Mouse (Mus musculus): ENCODE results near the gene Prkg1. TPM values are rescaled to one million over a fixed set of nuclear protein-coding genes. Genes with fewer than 3 reads are reported as not detected.

Prkg1 gene
- polyA plus RNA-seq, 1 experiment from 2014 or later: 0.76 TPM

- no peaks in the 10 kb centered on the region for H3K9me3 ChIP-seq (replicated peaks)
- H3K4me1 ChIP-seq (replicated peaks): no peaks in the 10 kb centered on the region
- no peak overlapping the region for H3K4me2 ChIP-seq
- no peak overlapping the region for H3K9ac ChIP-seq
- no peaks in the 10 kb centered on the region for H3K36me3 ChIP-seq (replicated peaks)
- no peak overlapping the region for H3K4me3 ChIP-seq (replicated peaks)
- no peak for ATAC-seq (ENCODE audit: insufficient read depth)
- no peaks in the 10 kb centered on the region for H3K27me3 ChIP-seq
- H3K27ac ChIP-seq (replicated peaks): no peak overlapping the region
- 14% methylated on average over 4 of the region's 4 CpGs for whole genome bisulfite sequencing (ENCODE audit: insufficient replicate concordance)
These were observed 234.9 kb downstream of the Prkg1 start for GRCm38 (mm10) chr19:31529890-31530289.

GRCm38 (mm10) chr19:31514490-31514889 is 250.3 kb downstream of the Prkg1 start:
- Histone ChIP-seq H3K4me3 (replicated peaks) (no peak overlapping the region), H3K9me3 (replicated peaks) (no peaks in the 10 kb centered on the region), H3K36me3 (replicated peaks) (no peaks in the 10 kb centered on the region), H3K9ac (no peak overlapping the region), H3K27ac (replicated peaks) (no peak overlapping the region), H3K27me3 (no peaks in the 10 kb centered on the region), H3K4me2 (no peak overlapping the region), H3K4me1 (replicated peaks) (no peaks in the 10 kb centered on the region)
- no peak for ATAC-seq (ENCODE audit: insufficient read depth)
- WGBS (ENCODE audit: insufficient replicate concordance): 60% methylated on average over 2 of the region's 2 CpGs

GRCm38 (mm10) chr19:31507831-31508230 is 257.0 kb downstream of the Prkg1 start:
- H3K27me3 ChIP-seq: no peaks in the 10 kb centered on the region
- H3K9ac ChIP-seq: no peak overlapping the region
- no peaks in the 10 kb centered on the region for H3K36me3 ChIP-seq (replicated peaks)
- H3K9me3 ChIP-seq (replicated peaks): no peaks in the 10 kb centered on the region
- no peaks in the 10 kb centered on the region for H3K4me1 ChIP-seq (replicated peaks)
- ATAC-seq (ENCODE audit: insufficient read depth): no peak
- H3K4me3 ChIP-seq (replicated peaks): no peak overlapping the region
- no peak overlapping the region for H3K4me2 ChIP-seq
- H3K27ac ChIP-seq (replicated peaks): no peak overlapping the region
- WGBS (ENCODE audit: insufficient replicate concordance): 37% methylated on average over 3 of the region's 3 CpGs

DNA sequence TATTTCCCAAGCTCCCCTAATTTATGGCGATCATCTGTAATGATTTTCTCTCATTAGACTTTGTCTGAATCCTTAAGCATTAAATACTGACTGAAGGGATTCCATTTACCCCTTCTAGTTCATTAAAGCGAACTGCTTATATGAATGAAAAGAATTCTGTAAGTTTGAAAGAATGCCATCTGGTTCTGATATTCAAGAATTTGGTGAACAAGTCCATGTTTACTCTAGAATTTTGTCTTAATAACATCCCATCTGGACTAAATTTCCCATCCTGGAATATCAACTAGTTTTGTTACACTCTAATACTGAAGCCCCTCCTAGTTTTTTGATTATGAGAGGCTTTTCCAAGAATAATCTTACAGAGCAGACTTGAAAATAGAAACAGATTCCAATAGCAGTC is 258.5 kb downstream of the Prkg1 start:
- Histone ChIP-seq H3K4me2 (no peak overlapping the region), H3K36me3 (replicated peaks) (no peaks in the 10 kb centered on the region), H3K9ac (no peak overlapping the region), H3K4me1 (replicated peaks) (no peaks in the 10 kb centered on the region), H3K4me3 (replicated peaks) (no peak overlapping the region), H3K27me3 (no peaks in the 10 kb centered on the region), H3K9me3 (replicated peaks) (no peaks in the 10 kb centered on the region), H3K27ac (replicated peaks) (no peak overlapping the region)
- no peak for ATAC-seq (ENCODE audit: insufficient read depth)
- WGBS (ENCODE audit: insufficient replicate concordance): 57% methylated on average over 2 of the region's 2 CpGs

DNA sequence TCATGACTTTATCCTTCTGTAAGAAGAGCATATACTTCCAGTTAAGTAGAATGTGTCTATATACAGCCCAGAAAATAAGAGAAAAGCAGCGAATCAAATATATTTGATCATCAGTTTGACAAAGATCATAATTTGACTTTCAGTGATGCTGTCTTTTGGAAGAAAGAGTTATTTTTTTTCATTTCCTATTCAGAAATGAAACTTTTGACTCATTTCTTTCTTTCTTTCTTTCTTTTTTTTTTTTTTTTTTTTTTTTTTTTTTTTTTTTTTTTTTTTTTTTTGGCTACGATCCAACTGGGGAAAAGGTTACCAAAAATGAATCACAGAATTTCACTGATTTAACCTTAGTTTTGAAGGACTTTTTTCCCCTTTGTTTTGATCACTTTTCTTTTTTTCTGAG is 259.8 kb downstream of the Prkg1 start:
- H3K4me1 ChIP-seq (replicated peaks): no peaks in the 10 kb centered on the region
- 72% methylated on average over 2 of the region's 2 CpGs for WGBS (ENCODE audit: insufficient replicate concordance)
- H3K27me3 ChIP-seq: no peaks in the 10 kb centered on the region
- H3K9me3 ChIP-seq (replicated peaks): no peaks in the 10 kb centered on the region
- no peak overlapping the region for H3K4me2 ChIP-seq
- H3K4me3 ChIP-seq (replicated peaks): no peak overlapping the region
- no peak for ATAC-seq (ENCODE audit: insufficient read depth)
- no peak overlapping the region for H3K9ac ChIP-seq
- no peak overlapping the region for H3K27ac ChIP-seq (replicated peaks)
- H3K36me3 ChIP-seq (replicated peaks): no peaks in the 10 kb centered on the region

GRCm38 (mm10) chr19:31497386-31497785 is 267.4 kb downstream of the Prkg1 start:
- Histone ChIP-seq H3K36me3 (replicated peaks) (no peaks in the 10 kb centered on the region), H3K4me2 (no peak overlapping the region), H3K27ac (replicated peaks) (no peak overlapping the region), H3K9me3 (replicated peaks) (no peaks in the 10 kb centered on the region), H3K9ac (no peak overlapping the region), H3K4me3 (replicated peaks) (no peak overlapping the region), H3K27me3 (no peaks in the 10 kb centered on the region), H3K4me1 (replicated peaks) (no peaks in the 10 kb centered on the region)
- ATAC-seq (ENCODE audit: insufficient read depth): no peak
- WGBS (ENCODE audit: insufficient replicate concordance): 71% methylated on average over 4 of the region's 4 CpGs

- no peaks in the 10 kb centered on the region for H3K4me1 ChIP-seq (replicated peaks)
- H3K36me3 ChIP-seq (replicated peaks): no peaks in the 10 kb centered on the region
- H3K4me2 ChIP-seq: no peak overlapping the region
- H3K9ac ChIP-seq: no peak overlapping the region
- H3K27ac ChIP-seq (replicated peaks): no peak overlapping the region
- no peak for ATAC-seq (ENCODE audit: insufficient read depth)
- no peaks in the 10 kb centered on the region for H3K9me3 ChIP-seq (replicated peaks)
- H3K27me3 ChIP-seq: no peaks in the 10 kb centered on the region
- WGBS (ENCODE audit: insufficient replicate concordance): 43% methylated on average over 4 of the region's 4 CpGs
- no peak overlapping the region for H3K4me3 ChIP-seq (replicated peaks)
These were observed 275.2 kb downstream of the Prkg1 start for GRCm38 (mm10) chr19:31489606-31490005.

DNA sequence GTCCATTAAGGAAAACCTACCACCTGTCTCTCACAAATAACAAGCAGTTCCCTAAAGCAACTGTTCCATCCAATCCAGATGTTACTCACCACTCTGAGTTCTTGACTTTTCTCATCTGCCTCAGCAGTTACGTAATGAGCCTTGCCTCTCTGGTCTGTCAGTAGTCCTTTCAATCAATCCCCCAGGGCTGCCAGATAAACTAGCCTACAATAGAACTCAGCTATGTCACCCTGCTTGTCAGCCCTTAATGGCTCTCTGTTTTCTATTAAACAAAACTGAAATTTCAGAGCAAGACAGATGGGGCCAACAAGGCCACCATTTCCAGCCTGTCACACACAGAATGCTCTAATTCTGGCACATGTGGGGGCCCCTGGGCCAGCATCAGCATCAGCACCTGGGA is 293.1 kb downstream of the Prkg1 start:
- H3K4me1 ChIP-seq (replicated peaks): no peaks in the 10 kb centered on the region
- no peak overlapping the region for H3K27ac ChIP-seq (replicated peaks)
- 78% methylated on average over 1 of the region's 1 CpGs for WGBS (ENCODE audit: insufficient replicate concordance)
- no peaks in the 10 kb centered on the region for H3K27me3 ChIP-seq
- H3K4me3 ChIP-seq (replicated peaks): no peak overlapping the region
- H3K9ac ChIP-seq: no peak overlapping the region
- H3K9me3 ChIP-seq (replicated peaks): no peaks in the 10 kb centered on the region
- H3K36me3 ChIP-seq (replicated peaks): no peaks in the 10 kb centered on the region
- ATAC-seq (ENCODE audit: insufficient read depth): no peak
- no peak overlapping the region for H3K4me2 ChIP-seq

- Histone ChIP-seq H3K4me3 (replicated peaks) (no peak overlapping the region), H3K4me1 (replicated peaks) (no peaks in the 10 kb centered on the region), H3K27me3 (no peaks in the 10 kb centered on the region), H3K9ac (no peak overlapping the region), H3K27ac (replicated peaks) (no peak overlapping the region), H3K4me2 (no peak overlapping the region), H3K9me3 (replicated peaks) (no peaks in the 10 kb centered on the region), H3K36me3 (replicated peaks) (no peaks in the 10 kb centered on the region)
- no peak for ATAC-seq (ENCODE audit: insufficient read depth)
These were observed 304.6 kb downstream of the Prkg1 start for GRCm38 (mm10) chr19:31460188-31460587.

- H3K4me3 ChIP-seq (replicated peaks): no peak overlapping the region
- H3K27ac ChIP-seq (replicated peaks): no peak overlapping the region
- no peak overlapping the region for H3K9ac ChIP-seq
- no peaks in the 10 kb centered on the region for H3K27me3 ChIP-seq
- no peaks in the 10 kb centered on the region for H3K9me3 ChIP-seq (replicated peaks)
- no peak overlapping the region for H3K4me2 ChIP-seq
- WGBS (ENCODE audit: insufficient replicate concordance): 59% methylated on average over 1 of the region's 1 CpGs
- ATAC-seq (ENCODE audit: insufficient read depth): no peak
- H3K36me3 ChIP-seq (replicated peaks): no peaks in the 10 kb centered on the region
- no peaks in the 10 kb centered on the region for H3K4me1 ChIP-seq (replicated peaks)
These were observed 320.7 kb downstream of the Prkg1 start for GRCm38 (mm10) chr19:31444101-31444500.

GRCm38 (mm10) chr19:31442311-31442710 is 322.5 kb downstream of the Prkg1 start:
- no peak for ATAC-seq (ENCODE audit: insufficient read depth)
- Histone ChIP-seq H3K4me3 (replicated peaks) (no peak overlapping the region), H3K36me3 (replicated peaks) (no peaks in the 10 kb centered on the region), H3K27ac (replicated peaks) (no peak overlapping the region), H3K4me2 (no peak overlapping the region), H3K9me3 (replicated peaks) (no peaks in the 10 kb centered on the region), H3K27me3 (no peaks in the 10 kb centered on the region), H3K9ac (no peak overlapping the region), H3K4me1 (replicated peaks) (no peaks in the 10 kb centered on the region)
- 56% methylated on average over 3 of the region's 3 CpGs for WGBS (ENCODE audit: insufficient replicate concordance)

- H3K36me3 ChIP-seq (replicated peaks): no peaks in the 10 kb centered on the region
- no peaks in the 10 kb centered on the region for H3K4me1 ChIP-seq (replicated peaks)
- no peaks in the 10 kb centered on the region for H3K27me3 ChIP-seq
- 60% methylated on average over 1 of the region's 1 CpGs for WGBS (ENCODE audit: insufficient replicate concordance)
- no peak for ATAC-seq (ENCODE audit: insufficient read depth)
- no peak overlapping the region for H3K4me2 ChIP-seq
- H3K27ac ChIP-seq (replicated peaks): no peak overlapping the region
- H3K9ac ChIP-seq: no peak overlapping the region
- no peak overlapping the region for H3K4me3 ChIP-seq (replicated peaks)
- H3K9me3 ChIP-seq (replicated peaks): no peaks in the 10 kb centered on the region
These were observed 331.4 kb downstream of the Prkg1 start for GRCm38 (mm10) chr19:31433446-31433845.

All from liver, embryonic 15.5 days (tissue).